Mouse (Mus musculus): ENCODE results near the gene Rtp4.

- TF ChIP-seq GATA1 (IDR thresholded peaks at IDR 0.05; ENCODE audit: borderline replicate concordance, low read length), result no peak
- TF ChIP-seq FLI1 (IDR thresholded peaks at IDR 0.05; ENCODE audit: low read length), result no peak
These were observed 37.9 kb upstream of the Rtp4 start for GRCm38 (mm10) chr16:23482218-23482617.

Measured in megakaryocyte, embryonic 14.5 days (primary cell).